Mouse (Mus musculus): ENCODE measurements at regions not wholly inside any gene's neighbourhood (a gene's known extent, or its start where the extent isn't known, plus 50 kb on each side); places are given as distances from the start of the nearest gene placed in this dataset.

DNA sequence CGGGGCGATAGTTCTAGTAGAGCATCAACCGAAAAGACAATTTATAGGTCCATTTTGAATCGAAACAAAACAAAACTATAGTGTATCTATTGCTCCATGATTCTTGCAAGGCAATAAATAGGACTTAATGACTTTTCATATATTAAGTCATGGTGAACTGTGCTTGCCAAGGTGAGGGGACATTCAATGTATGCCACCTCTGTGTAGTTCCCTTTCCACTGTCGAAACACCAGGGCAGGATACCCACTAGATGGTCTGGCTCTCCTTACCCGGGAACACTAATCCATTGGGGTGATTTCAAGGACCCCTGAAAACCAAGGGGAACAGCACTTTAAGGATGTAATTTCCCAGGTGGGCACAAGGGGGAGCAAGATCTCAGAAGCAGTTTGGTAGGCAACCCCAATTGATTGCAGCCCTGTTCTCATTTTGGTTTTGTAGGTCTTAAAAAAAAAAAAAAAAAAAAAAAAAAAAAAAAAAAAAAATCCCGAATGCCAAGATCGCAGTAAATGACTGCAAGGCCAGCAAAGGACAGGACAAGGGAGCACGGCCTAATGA, 96.9 kb upstream of the L3mbtl4 start:
- H3K4me2 ChIP-seq (replicated peaks; ENCODE audit: low read depth, low read length), result no peak overlapping the region
- no peak overlapping the region for H3K4me3 ChIP-seq (ENCODE audit: low read depth, low read length)
- H3K9me3 ChIP-seq (ENCODE audit: low read length), result no peaks in the 10 kb centered on the region
- DNase-seq (ENCODE audit: low spot score) (peak; percentile 73), ATAC-seq (no peak)
- H3K9ac ChIP-seq (replicated peaks; ENCODE audit: low read depth), result no peak overlapping the region
- no peaks in the 10 kb centered on the region for H3K36me3 ChIP-seq (ENCODE audit: insufficient read depth, low read length)
- no peak for TF ChIP-seq EP300 (IDR thresholded peaks at IDR 0.05)
- peak; percentile 76 for TF ChIP-seq CTCF (IDR thresholded peaks at IDR 0.05)
- WGBS, result 61% methylated on average over 9 of the region's 9 CpGs
- H3K27me3 ChIP-seq (replicated peaks; ENCODE audit: insufficient read depth, low read length), result no peaks in the 10 kb centered on the region
- no peaks in the 10 kb centered on the region for H3K4me1 ChIP-seq (ENCODE audit: insufficient read depth, low read depth, low read length)
- no peak overlapping the region for H3K27ac ChIP-seq (ENCODE audit: low read length)

DNA sequence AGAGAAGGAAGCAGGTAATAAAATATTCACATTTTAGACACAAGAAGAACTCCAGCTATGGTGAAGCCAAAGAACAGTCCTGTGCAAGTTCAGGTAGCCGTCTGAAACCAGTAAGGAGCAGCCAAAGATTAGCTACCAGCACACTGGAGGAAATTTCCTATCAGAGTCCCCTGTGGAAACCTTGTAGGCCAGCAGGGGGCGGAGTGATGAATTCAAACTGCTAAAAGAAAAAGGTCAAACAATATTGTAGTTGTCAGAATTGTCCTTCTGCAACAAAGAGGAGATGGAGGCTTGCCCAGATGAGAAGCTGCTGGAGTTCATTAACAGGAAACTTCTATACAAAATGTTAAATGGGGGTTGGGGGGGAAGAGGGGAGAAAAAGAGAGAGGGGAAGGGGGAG, 95.8 kb upstream of the L3mbtl4 start:
- DNase-seq (ENCODE audit: low spot score), result peak; percentile 55
- TF ChIP-seq CTCF (IDR thresholded peaks at IDR 0.05), result peak; percentile 69
- no peak for TF ChIP-seq EP300 (IDR thresholded peaks at IDR 0.05)
- 24% methylated on average over 2 of the region's 2 CpGs for WGBS
- Histone ChIP-seq H3K27ac (ENCODE audit: low read length) (no peak overlapping the region), H3K9me3 (ENCODE audit: low read length) (no peaks in the 10 kb centered on the region), H3K9ac (replicated peaks; ENCODE audit: low read depth) (no peak overlapping the region), H3K4me1 (ENCODE audit: insufficient read depth, low read depth, low read length) (no peaks in the 10 kb centered on the region), H3K36me3 (ENCODE audit: insufficient read depth, low read length) (no peaks in the 10 kb centered on the region), H3K27me3 (replicated peaks; ENCODE audit: insufficient read depth, low read length) (no peaks in the 10 kb centered on the region), H3K4me2 (replicated peaks; ENCODE audit: low read depth, low read length) (no peak overlapping the region), H3K4me3 (ENCODE audit: low read depth, low read length) (no peak overlapping the region)
- no peak for ATAC-seq

DNA sequence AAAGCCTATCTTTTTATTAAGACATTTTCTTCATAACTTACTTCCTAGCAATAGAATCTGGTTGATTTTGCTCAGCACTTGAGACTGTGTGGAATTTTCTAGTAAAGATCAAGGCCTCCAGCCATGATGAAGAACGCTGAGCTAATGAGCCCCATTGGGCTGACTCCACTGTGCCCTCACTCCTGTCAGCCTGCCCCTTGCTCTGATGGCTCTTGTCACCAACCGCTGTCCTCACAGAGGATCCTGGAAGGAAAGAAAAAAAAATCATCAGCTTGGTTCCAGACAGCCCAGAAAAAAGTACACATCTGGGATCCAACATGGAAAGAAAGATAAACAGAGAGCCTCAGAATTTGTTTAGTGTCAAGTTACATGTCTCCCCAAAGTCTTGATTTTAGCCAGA, 88.2 kb upstream of the L3mbtl4 start:
- Histone ChIP-seq H3K4me2 (replicated peaks; ENCODE audit: low read depth, low read length) (no peak overlapping the region), H3K27ac (ENCODE audit: low read length) (no peak overlapping the region), H3K9me3 (ENCODE audit: low read length) (no peaks in the 10 kb centered on the region), H3K36me3 (ENCODE audit: insufficient read depth, low read length) (no peaks in the 10 kb centered on the region), H3K27me3 (replicated peaks; ENCODE audit: insufficient read depth, low read length) (no peaks in the 10 kb centered on the region), H3K4me3 (ENCODE audit: low read depth, low read length) (no peak overlapping the region), H3K9ac (replicated peaks; ENCODE audit: low read depth) (no peak overlapping the region), H3K4me1 (ENCODE audit: insufficient read depth, low read depth, low read length) (no peaks in the 10 kb centered on the region)
- 27% methylated on average over 2 of the region's 2 CpGs for WGBS
- TF ChIP-seq EP300 (IDR thresholded peaks at IDR 0.05) (no peak), CTCF (IDR thresholded peaks at IDR 0.05) (no peak)
- DNase-seq (ENCODE audit: low spot score) (no peak), ATAC-seq (no peak)

DNA sequence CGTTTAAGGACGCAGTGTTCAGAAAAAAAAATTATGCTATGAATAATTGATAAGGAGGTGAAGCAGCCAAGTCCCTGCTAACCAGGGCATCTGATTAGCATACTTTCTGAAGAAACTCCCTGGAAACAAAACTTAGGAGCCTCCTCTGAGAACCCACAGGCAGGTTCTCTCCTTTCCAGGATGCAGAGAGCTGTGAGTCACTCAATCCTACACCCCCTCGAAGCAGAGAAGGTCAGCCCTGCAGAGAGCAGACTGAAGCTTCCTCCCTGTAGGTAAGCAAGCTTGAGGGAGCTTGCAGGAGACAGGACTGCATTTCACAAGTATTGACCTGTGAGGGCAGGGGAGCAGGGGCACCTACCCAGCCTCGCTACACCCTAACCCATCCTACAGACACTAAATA, 83.7 kb upstream of the L3mbtl4 start:
- Histone ChIP-seq H3K27ac (ENCODE audit: low read length) (no peak overlapping the region), H3K9me3 (ENCODE audit: low read length) (no peaks in the 10 kb centered on the region), H3K4me2 (replicated peaks; ENCODE audit: low read depth, low read length) (no peak overlapping the region), H3K27me3 (replicated peaks; ENCODE audit: insufficient read depth, low read length) (no peaks in the 10 kb centered on the region), H3K4me3 (ENCODE audit: low read depth, low read length) (no peak overlapping the region), H3K9ac (replicated peaks; ENCODE audit: low read depth) (no peak overlapping the region), H3K4me1 (ENCODE audit: insufficient read depth, low read depth, low read length) (no peaks in the 10 kb centered on the region), H3K36me3 (ENCODE audit: insufficient read depth, low read length) (no peaks in the 10 kb centered on the region)
- TF ChIP-seq CTCF (IDR thresholded peaks at IDR 0.05), result no peak
- no peak for TF ChIP-seq EP300 (IDR thresholded peaks at IDR 0.05)
- 77% methylated on average over 4 of the region's 4 CpGs for WGBS
- no peak for ATAC-seq
- no peak for DNase-seq (ENCODE audit: low spot score)

DNA sequence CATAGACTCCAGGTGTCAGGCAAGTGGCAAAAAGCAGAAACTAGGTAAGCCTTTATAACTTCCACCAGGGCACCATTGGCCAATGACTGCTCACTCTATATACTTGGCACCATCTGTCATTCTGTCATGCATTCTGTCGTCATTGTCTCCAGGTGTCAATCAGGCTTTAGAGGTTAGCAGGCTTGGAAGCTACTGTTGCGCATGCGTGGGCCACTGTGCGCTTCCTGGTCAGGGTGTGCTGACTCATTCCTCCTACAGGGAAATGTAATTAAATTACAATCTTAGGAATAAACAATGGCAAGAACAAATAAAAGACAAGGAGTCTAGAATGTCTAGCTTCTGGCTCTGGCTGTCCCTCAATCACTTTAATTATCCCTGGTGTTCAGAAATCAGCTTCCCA, 68.1 kb upstream of the L3mbtl4 start:
- no peaks in the 10 kb centered on the region for H3K4me1 ChIP-seq (ENCODE audit: insufficient read depth, low read depth, low read length)
- no peak overlapping the region for H3K4me2 ChIP-seq (replicated peaks; ENCODE audit: low read depth, low read length)
- no peak overlapping the region for H3K27ac ChIP-seq (ENCODE audit: low read length)
- WGBS, result 67% methylated on average over 4 of the region's 4 CpGs
- H3K27me3 ChIP-seq (replicated peaks; ENCODE audit: insufficient read depth, low read length), result no peaks in the 10 kb centered on the region
- no peak for DNase-seq (ENCODE audit: low spot score)
- H3K9me3 ChIP-seq (ENCODE audit: low read length), result no peaks in the 10 kb centered on the region
- H3K4me3 ChIP-seq (ENCODE audit: low read depth, low read length), result no peak overlapping the region
- no peaks in the 10 kb centered on the region for H3K36me3 ChIP-seq (ENCODE audit: insufficient read depth, low read length)
- H3K9ac ChIP-seq (replicated peaks; ENCODE audit: low read depth), result no peak overlapping the region
- no peak for ATAC-seq
- no peak for TF ChIP-seq EP300 (IDR thresholded peaks at IDR 0.05)
- TF ChIP-seq CTCF (IDR thresholded peaks at IDR 0.05), result no peak

DNA sequence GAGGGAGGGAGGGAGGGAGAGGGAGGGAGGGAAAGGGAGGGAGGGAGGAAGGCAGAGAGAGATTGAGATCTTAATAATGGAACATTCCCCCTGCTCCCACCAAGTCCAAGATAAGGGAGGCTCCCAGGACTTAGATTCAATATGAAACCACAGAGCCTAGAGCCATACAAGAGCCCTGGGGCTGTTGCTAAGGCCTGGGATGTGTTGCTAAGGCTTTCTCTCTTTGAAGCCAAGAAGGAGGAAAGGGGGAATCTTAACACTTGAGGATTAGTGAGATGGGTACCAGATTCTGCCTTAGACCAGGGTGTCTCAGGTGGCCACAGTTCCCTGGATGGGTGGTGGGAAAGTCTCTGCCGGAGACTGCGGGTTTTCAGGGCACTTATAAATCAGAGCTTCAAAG, 64.8 kb upstream of the L3mbtl4 start:
- Histone ChIP-seq H3K4me1 (ENCODE audit: insufficient read depth, low read depth, low read length) (no peaks in the 10 kb centered on the region), H3K36me3 (ENCODE audit: insufficient read depth, low read length) (no peaks in the 10 kb centered on the region), H3K9ac (replicated peaks; ENCODE audit: low read depth) (no peak overlapping the region), H3K27ac (ENCODE audit: low read length) (no peak overlapping the region), H3K4me3 (ENCODE audit: low read depth, low read length) (no peak overlapping the region), H3K4me2 (replicated peaks; ENCODE audit: low read depth, low read length) (no peak overlapping the region), H3K27me3 (replicated peaks; ENCODE audit: insufficient read depth, low read length) (no peaks in the 10 kb centered on the region), H3K9me3 (ENCODE audit: low read length) (no peaks in the 10 kb centered on the region)
- ATAC-seq (no peak), DNase-seq (ENCODE audit: low spot score) (no peak)
- TF ChIP-seq CTCF (IDR thresholded peaks at IDR 0.05), result no peak
- TF ChIP-seq EP300 (IDR thresholded peaks at IDR 0.05), result no peak
- WGBS, result 38% methylated on average over 2 of the region's 2 CpGs
